Mouse (Mus musculus): ENCODE data around the gene Prdm13. TPM values are rescaled to one million over a fixed set of nuclear protein-coding genes. Genes with fewer than 3 reads are reported as not detected.
A peak's percentile ranks its signal among the peaks of the same experiment; 100 is the strongest.

Prdm13 gene
- total and polyA plus RNA-seq, 3 experiments: not detected

- Histone ChIP-seq H3K27me3 (replicated peaks) (no peaks in the 10 kb centered on the region), H3K79me2 (replicated peaks; ENCODE audit: control insufficient read depth, extremely low read depth, insufficient read depth, poor library complexity, severe bottlenecking) (no peaks in the 10 kb centered on the region), H3K9me3 (replicated peaks; ENCODE audit: low read length) (peaks cover 4% of the 10 kb centered on the region), H3K4me3 (replicated peaks in 1 of 3; ENCODE audit: low read depth in 2 of 3, low read length in 2 of 3, poor library complexity in 1 of 3) (no peak overlapping the region), H3K9ac (ENCODE audit: insufficient read depth, low read depth) (no peak overlapping the region), H3K36me3 (replicated peaks in 1 of 2; ENCODE audit: control insufficient read depth in 1 of 2, insufficient read depth in 1 of 2, low read length in 1 of 2) (no peaks in the 10 kb centered on the region), H3K4me2 (ENCODE audit: insufficient read depth, low read depth, poor library complexity, severe bottlenecking) (no peak overlapping the region), H3K27ac (ENCODE audit: insufficient read depth, low read depth) (no peak overlapping the region), H3K4me1 (ENCODE audit: control insufficient read depth in 1 of 2, insufficient read depth in 2 of 2) (no peaks in the 10 kb centered on the region)
- dilution Hi-C loops (cut with MboI; ENCODE audit: extremely low pct_ligation_motif_present, extremely low pct_unique_long_range_greater_than_20kb, low sequenced_read_pairs) (no loop called here), in situ Hi-C loops (cut with MboI; ENCODE audit: low pct_ligation_motif_present, low pct_unique_long_range_greater_than_20kb, low sequenced_read_pairs) (loop anchor here (25.0 kb wide), 1 partner anchor 251 kb away; no protein-coding TSS in a partner anchor)
- TF ChIP-seq JUND (conservative IDR thresholded peaks at IDR 0.05; ENCODE audit: low read depth, low read length): no peak
- DNase-seq (ENCODE audit: extremely low read depth): no peak
Measured at GRCm38 (mm10) chr4:21687783-21688702, 2.3 kb upstream of the Prdm13 start.

DNA sequence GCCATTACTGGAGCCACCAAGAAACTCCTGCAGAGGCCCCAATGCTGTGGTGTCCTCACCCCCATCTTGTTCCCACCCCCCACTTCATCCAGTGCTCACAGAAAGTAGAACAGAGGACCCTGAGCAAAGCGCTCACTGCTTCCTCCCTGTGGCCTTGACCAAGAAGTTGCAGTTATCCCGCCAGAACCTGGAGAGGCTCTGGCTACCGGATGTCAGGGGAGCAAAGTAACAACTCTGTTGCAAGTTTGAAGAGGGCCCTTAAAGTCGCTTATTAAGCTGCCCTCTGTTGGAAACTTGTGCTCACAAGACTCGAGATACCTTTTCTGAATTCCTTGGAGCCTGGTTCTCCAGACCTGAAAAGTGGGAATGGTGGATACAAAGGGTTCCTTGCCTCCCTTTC lies 1.2 kb upstream of the Prdm13 start:
- H3K79me2 ChIP-seq (replicated peaks; ENCODE audit: control insufficient read depth, extremely low read depth, insufficient read depth, poor library complexity, severe bottlenecking): no peaks in the 10 kb centered on the region
- dilution Hi-C loops (cut with MboI; ENCODE audit: extremely low pct_ligation_motif_present, extremely low pct_unique_long_range_greater_than_20kb, low sequenced_read_pairs): no loop called here

DNA sequence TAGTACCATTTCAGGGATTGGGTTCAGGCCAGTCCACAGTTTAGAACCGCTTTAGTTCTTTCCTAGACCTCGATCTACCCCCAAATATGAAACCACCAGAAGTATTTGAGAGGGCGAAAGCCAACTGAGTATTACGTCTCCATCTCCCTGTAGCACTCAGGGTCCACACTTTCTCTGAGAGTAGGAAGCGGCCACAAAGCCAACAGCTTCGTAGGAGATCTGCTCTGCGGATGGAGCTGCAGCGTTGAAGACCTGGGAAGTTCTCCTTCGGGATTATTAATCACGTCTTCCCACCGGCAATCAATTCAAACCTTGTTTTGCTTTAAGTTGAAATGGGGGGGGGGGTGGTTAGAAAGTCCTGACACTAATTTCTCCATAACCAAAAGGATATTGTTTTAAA lies 653 bp upstream of the Prdm13 start:
- Histone ChIP-seq H3K79me2 (replicated peaks; ENCODE audit: control insufficient read depth, extremely low read depth, insufficient read depth, poor library complexity, severe bottlenecking) (no peaks in the 10 kb centered on the region), H3K9me3 (replicated peaks; ENCODE audit: low read length) (peaks cover 4% of the 10 kb centered on the region), H3K9ac (ENCODE audit: insufficient read depth, low read depth) (no peak overlapping the region), H3K27me3 (replicated peaks) (no peaks in the 10 kb centered on the region), H3K4me2 (ENCODE audit: insufficient read depth, low read depth, poor library complexity, severe bottlenecking) (no peak overlapping the region), H3K4me1 (ENCODE audit: control insufficient read depth in 1 of 2, insufficient read depth in 2 of 2) (no peaks in the 10 kb centered on the region), H3K27ac (ENCODE audit: insufficient read depth, low read depth) (no peak overlapping the region), H3K36me3 (replicated peaks in 1 of 2; ENCODE audit: control insufficient read depth in 1 of 2, insufficient read depth in 1 of 2, low read length in 1 of 2) (no peaks in the 10 kb centered on the region), H3K4me3 (replicated peaks in 1 of 3; ENCODE audit: low read depth in 2 of 3, low read length in 2 of 3, poor library complexity in 1 of 3) (no peak overlapping the region)
- TF ChIP-seq MXI1 (IDR thresholded peaks at IDR 0.05; ENCODE audit: low read depth, low read length) (no peak), E2F4 (IDR thresholded peaks at IDR 0.05; ENCODE audit: insufficient replicate concordance, low read depth, low read length) (no peak), KAT2A (IDR thresholded peaks at IDR 0.05; ENCODE audit: insufficient replicate concordance, low read length) (no peak), SMC3 (IDR thresholded peaks at IDR 0.05; ENCODE audit: low read depth, low read length) (no peak)
- dilution Hi-C loops (cut with MboI; ENCODE audit: extremely low pct_ligation_motif_present, extremely low pct_unique_long_range_greater_than_20kb, low sequenced_read_pairs): no loop called here
- no peak for DNase-seq (ENCODE audit: extremely low read depth)
- in situ Hi-C loops (cut with MboI; ENCODE audit: low pct_ligation_motif_present, low pct_unique_long_range_greater_than_20kb, low sequenced_read_pairs): loop anchor here (25.0 kb wide), 1 partner anchor 249 kb away; no protein-coding TSS in a partner anchor

More for the DNA sequence above, 1.2 kb upstream of the Prdm13 start:
- no peaks in the 10 kb centered on the region for H3K36me3 ChIP-seq (replicated peaks in 1 of 2; ENCODE audit: control insufficient read depth in 1 of 2, insufficient read depth in 1 of 2, low read length in 1 of 2)
- no peak overlapping the region for H3K4me2 ChIP-seq (ENCODE audit: insufficient read depth, low read depth, poor library complexity, severe bottlenecking)
- in situ Hi-C loops (cut with MboI; ENCODE audit: low pct_ligation_motif_present, low pct_unique_long_range_greater_than_20kb, low sequenced_read_pairs): loop anchor here (25.0 kb wide), 1 partner anchor 250 kb away; no protein-coding TSS in a partner anchor
- peaks cover 4% of the 10 kb centered on the region for H3K9me3 ChIP-seq (replicated peaks; ENCODE audit: low read length)
- no peak for TF ChIP-seq RAD21 (IDR thresholded peaks at IDR 0.05; ENCODE audit: low read depth, low read length)
- peak in 1 of 2 experiments; percentile 6; a peak in 1 of 4 replicates for TF ChIP-seq CTCF (conservative IDR thresholded peaks at IDR 0.05 in 1 of 2, IDR thresholded peaks at IDR 0.05 in 1 of 2; ENCODE audit: low read depth in 2 of 2, low read length in 2 of 2)
- no peak for DNase-seq (ENCODE audit: extremely low read depth)
- H3K9ac ChIP-seq (ENCODE audit: insufficient read depth, low read depth): no peak overlapping the region
- H3K4me1 ChIP-seq (ENCODE audit: control insufficient read depth in 1 of 2, insufficient read depth in 2 of 2): no peaks in the 10 kb centered on the region
- H3K4me3 ChIP-seq (replicated peaks in 1 of 3; ENCODE audit: low read depth in 2 of 3, low read length in 2 of 3, poor library complexity in 1 of 3): no peak overlapping the region
- no peaks in the 10 kb centered on the region for H3K27me3 ChIP-seq (replicated peaks)
- H3K27ac ChIP-seq (ENCODE audit: insufficient read depth, low read depth): no peak overlapping the region
